Mouse (Mus musculus): Measurements from ENCODE around the gene Slc29a4.

DNA sequence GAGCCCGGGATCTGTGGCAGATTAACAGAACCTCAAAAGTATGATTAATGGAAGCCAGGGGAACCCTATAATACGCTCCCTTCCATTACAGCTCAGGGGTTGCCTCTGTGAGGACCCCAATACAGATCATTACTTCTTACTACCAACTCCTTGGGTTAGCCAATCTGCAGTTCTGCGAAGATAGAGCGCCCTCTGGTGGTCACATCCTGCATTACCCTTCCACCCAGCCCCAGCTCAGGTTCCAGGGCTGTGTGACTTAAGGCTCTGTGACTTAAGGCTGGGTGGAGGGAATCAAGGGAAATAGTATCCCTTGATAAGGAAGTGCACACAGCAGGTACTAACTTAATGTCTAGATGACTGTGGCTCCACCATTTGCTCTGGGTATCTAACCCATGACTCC, 25.7 kb downstream of the Slc29a4 start:
- TF ChIP-seq POLR2A (IDR thresholded peaks at IDR 0.05; ENCODE audit: low read depth, low read length), result no peak
- peak; percentile 89; the same call in 1 of the 2 replicates for TF ChIP-seq CTCF (IDR thresholded peaks at IDR 0.05; ENCODE audit: extremely low read depth, insufficient read length, insufficient replicate concordance, low read depth, low read length)
